Mouse (Mus musculus): Measurements from ENCODE around the gene Tph1. TPM values are rescaled to one million over a fixed set of nuclear protein-coding genes. Genes with fewer than 3 reads are reported as not detected.

The Tph1 gene
- total and polyA plus RNA-seq, 2 experiments from 2014 or later: 0.70 to 1.7 TPM

DNA sequence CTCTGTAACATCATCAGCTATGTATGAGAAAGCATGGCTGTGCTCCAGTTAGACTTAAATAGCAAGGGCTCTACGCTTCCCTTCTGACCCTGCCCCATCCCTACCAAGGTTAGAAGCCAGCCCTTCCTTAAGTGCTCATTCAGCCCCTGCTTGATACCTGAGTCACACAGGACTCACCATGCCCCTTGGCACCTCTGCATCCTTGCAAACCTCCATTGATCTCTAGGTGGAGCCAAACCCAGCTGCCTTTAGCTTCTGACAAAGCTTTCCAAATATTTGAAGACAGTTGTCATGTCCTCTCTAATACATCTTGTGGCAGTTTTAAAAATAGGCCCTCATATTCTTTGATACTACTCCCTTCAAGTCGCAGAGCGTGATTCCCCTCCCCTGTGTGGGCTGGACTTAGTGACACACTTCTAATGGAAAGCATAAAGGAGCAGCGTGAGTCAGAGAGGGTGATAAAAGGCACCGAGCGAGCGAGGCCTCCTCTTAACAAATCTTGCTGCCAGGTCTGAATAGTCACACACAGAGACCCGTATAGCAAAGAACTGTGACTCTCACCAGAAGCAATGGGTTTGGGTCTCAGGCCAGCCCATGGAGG, 43.9 kb downstream of the Tph1 start:
- Histone ChIP-seq H3K27ac (ENCODE audit: low read depth) (peak overlapping the region; percentile 47), H3K4me2 (ENCODE audit: low read depth, low read length) (no peak overlapping the region), H3K4me3 (ENCODE audit: low read depth, low read length) (no peak overlapping the region), H3K9me3 (replicated peaks; ENCODE audit: control insufficient read depth, low read length) (no peaks in the 10 kb centered on the region), H3K27me3 (ENCODE audit: control insufficient read depth, insufficient read depth, low read length) (no peaks in the 10 kb centered on the region), H3K36me3 (replicated peaks; ENCODE audit: control insufficient read depth, insufficient read depth, low read length) (no peaks in the 10 kb centered on the region), H3K4me1 (ENCODE audit: control insufficient read depth, insufficient read depth) (peaks cover 9% of the 10 kb centered on the region), H3K9ac (replicated peaks; ENCODE audit: low read depth, low read length) (no peak overlapping the region)
- DNase-seq (ENCODE audit: low spot score) (no peak), ATAC-seq (ENCODE audit: insufficient read depth, low read depth) (0 out of 2 replicates have a peak, but pooled peaks have one; percentile 36)
- WGBS: 24% methylated on average over 8 of the region's 8 CpGs
- no peak for TF ChIP-seq EP300 (IDR thresholded peaks at IDR 0.05; ENCODE audit: low read depth)
- TF ChIP-seq CTCF (IDR thresholded peaks at IDR 0.05; ENCODE audit: low read depth): peak; percentile 23; the same call in 1 of the 2 replicates

DNA sequence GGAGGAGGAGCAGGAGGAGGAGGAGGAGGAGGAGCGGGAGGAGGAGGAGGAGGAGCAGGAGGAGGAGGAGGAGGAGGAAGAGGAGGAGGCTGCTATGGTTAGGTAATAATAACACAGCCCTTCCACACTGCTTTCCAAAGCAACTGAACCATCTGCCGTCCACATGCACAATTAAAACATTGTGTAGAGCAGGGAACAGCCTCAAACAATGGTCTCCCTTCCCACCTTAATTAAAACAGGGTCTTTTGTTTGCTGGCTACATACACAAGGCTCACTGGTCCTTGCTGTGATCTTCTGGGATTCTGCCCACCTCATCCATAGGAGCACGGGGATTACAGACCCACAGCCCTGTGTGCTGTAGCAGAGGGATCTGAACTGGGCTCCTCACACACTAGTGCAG, 48.4 kb downstream of the Tph1 start:
- H3K4me2 ChIP-seq (ENCODE audit: low read depth, low read length): no peak overlapping the region
- no peak for ATAC-seq (ENCODE audit: insufficient read depth, low read depth)
- TF ChIP-seq EP300 (IDR thresholded peaks at IDR 0.05; ENCODE audit: low read depth) (no peak), CTCF (IDR thresholded peaks at IDR 0.05; ENCODE audit: low read depth) (no peak)
- no peak overlapping the region for H3K4me3 ChIP-seq (ENCODE audit: low read depth, low read length)
- no peaks in the 10 kb centered on the region for H3K36me3 ChIP-seq (replicated peaks; ENCODE audit: control insufficient read depth, insufficient read depth, low read length)
- H3K4me1 ChIP-seq (ENCODE audit: control insufficient read depth, insufficient read depth): peaks cover 8% of the 10 kb centered on the region
- H3K27me3 ChIP-seq (ENCODE audit: control insufficient read depth, insufficient read depth, low read length): no peaks in the 10 kb centered on the region
- no peak overlapping the region for H3K27ac ChIP-seq (ENCODE audit: low read depth)
- H3K9ac ChIP-seq (replicated peaks; ENCODE audit: low read depth, low read length): no peak overlapping the region
- 78% methylated on average over 2 of the region's 3 CpGs for WGBS
- H3K9me3 ChIP-seq (replicated peaks; ENCODE audit: control insufficient read depth, low read length): no peaks in the 10 kb centered on the region
- no peak for DNase-seq (ENCODE audit: low spot score)

DNA sequence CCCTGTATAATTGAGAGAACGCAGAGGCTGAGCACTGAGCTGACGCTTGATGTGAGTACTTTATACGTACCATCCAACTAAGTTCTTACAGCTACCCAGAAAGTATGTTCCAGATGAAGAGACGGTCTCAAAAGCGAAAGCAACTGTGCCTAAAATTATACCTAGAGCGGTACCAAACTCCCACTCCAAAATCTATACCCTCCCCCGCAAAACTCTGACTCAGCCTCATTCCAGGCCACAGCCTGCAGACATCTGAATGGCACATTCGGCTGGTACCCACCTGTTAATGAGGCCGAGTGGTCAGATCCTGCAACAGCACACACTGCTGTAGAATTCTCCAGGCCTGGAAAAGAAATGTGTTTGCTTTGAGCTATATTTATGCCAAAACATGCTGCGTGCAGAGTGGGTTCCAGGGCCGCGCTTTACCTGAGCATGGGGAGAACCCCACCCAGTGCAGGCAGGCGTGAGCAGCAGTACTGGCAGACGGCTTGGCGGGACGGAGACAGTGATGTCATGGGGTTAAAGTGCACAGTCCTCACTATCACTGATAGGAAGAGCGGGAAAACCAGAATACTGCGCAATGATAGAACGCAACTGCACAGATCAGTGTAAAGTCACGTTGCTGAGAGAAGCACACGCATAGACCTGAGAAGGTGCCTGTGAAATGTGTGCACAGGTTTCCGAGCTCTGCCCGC, 53.8 kb downstream of the Tph1 start:
- Histone ChIP-seq H3K36me3 (replicated peaks; ENCODE audit: control insufficient read depth, insufficient read depth, low read length) (no peaks in the 10 kb centered on the region), H3K4me2 (ENCODE audit: low read depth, low read length) (no peak overlapping the region), H3K4me3 (ENCODE audit: low read depth, low read length) (no peak overlapping the region), H3K9ac (replicated peaks; ENCODE audit: low read depth, low read length) (no peak overlapping the region), H3K9me3 (replicated peaks; ENCODE audit: control insufficient read depth, low read length) (no peaks in the 10 kb centered on the region), H3K4me1 (ENCODE audit: control insufficient read depth, insufficient read depth) (peaks cover 6% of the 10 kb centered on the region; the same call in 1 of the 2 replicates), H3K27me3 (ENCODE audit: control insufficient read depth, insufficient read depth, low read length) (no peaks in the 10 kb centered on the region), H3K27ac (ENCODE audit: low read depth) (no peak overlapping the region)
- no peak for DNase-seq (ENCODE audit: low spot score)
- WGBS: 78% methylated on average over 23 of the region's 23 CpGs
- TF ChIP-seq EP300 (IDR thresholded peaks at IDR 0.05; ENCODE audit: low read depth): no peak
- ATAC-seq (ENCODE audit: insufficient read depth, low read depth): no peak

DNA sequence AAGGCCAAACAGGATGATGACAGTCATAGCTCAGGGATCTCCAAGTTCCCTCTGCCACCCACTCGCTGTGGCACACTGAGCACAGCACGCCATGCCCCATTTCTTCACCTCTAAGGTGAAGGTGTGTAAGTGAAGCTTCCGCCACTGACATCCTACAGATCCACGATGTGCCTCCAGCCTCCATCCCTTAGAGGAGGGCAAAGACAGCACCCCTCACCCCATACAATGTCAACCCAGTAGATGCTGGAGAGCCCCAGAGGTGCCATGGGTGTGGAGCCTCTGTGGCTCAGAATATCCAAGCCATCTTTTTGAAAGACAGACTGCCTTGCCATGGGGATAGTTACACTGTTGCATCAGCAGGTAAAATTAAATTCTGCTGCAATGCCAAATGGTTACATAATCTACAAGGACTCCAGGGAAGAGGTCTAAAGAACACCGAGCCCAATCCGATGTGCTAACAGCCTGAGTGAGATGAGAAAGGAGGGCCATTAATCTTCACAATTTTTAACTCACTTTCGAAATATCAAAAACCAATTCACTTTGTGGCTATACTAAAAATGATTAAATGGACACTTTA, 55.8 kb downstream of the Tph1 start:
- DNase-seq (ENCODE audit: low spot score) (no peak), ATAC-seq (ENCODE audit: insufficient read depth, low read depth) (no peak)
- H3K4me2 ChIP-seq (ENCODE audit: low read depth, low read length): no peak overlapping the region
- no peak overlapping the region for H3K4me3 ChIP-seq (ENCODE audit: low read depth, low read length)
- H3K27ac ChIP-seq (ENCODE audit: low read depth): no peak overlapping the region
- H3K4me1 ChIP-seq (ENCODE audit: control insufficient read depth, insufficient read depth): peaks cover 24% of the 10 kb centered on the region
- 80% methylated on average over 7 of the region's 7 CpGs for WGBS
- H3K9ac ChIP-seq (replicated peaks; ENCODE audit: low read depth, low read length): no peak overlapping the region
- no peaks in the 10 kb centered on the region for H3K27me3 ChIP-seq (ENCODE audit: control insufficient read depth, insufficient read depth, low read length)
- TF ChIP-seq CTCF (IDR thresholded peaks at IDR 0.05; ENCODE audit: low read depth) (no peak), EP300 (IDR thresholded peaks at IDR 0.05; ENCODE audit: low read depth) (no peak)
- H3K36me3 ChIP-seq (replicated peaks; ENCODE audit: control insufficient read depth, insufficient read depth, low read length): no peaks in the 10 kb centered on the region
- H3K9me3 ChIP-seq (replicated peaks; ENCODE audit: control insufficient read depth, low read length): no peaks in the 10 kb centered on the region

DNA sequence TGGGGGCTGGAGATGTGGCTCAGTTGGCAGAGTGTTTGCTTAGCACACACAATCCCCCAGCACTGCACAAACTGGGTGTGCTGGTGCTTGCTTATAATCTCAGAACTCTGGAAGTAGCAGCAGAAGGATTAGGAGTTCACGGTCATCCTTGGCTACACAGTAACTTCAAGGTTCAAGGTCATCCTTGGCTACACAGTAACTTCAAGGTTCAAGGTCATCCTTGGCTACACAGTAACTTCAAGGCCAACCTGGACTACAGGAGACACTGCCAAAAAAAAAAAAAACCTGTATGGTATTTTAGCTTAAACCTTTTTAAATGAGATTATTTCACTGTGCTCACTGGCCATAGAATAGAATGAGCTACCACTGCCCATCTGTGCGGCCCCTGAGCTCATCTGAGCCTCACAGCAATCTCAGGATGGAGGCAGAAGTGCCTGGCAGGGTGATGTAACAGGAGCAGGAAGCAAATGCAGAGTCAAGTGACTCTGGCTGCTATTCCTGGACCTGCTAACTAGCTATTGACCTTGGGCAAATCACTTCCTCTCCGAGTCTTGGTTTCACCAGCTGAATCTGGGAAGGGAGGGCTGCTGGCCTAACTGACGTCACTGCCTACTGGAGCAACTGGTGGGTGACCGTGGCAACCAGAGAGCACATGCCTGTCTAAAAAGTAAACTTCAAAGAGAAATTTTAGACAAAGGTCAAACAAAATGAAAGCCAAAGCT, 56.9 kb downstream of the Tph1 start:
- peak; percentile 62 for ATAC-seq (ENCODE audit: insufficient read depth, low read depth)
- no peak overlapping the region for H3K4me3 ChIP-seq (ENCODE audit: low read depth, low read length)
- peak overlapping the region; percentile 22; the same call in 1 of the 2 replicates for H3K27ac ChIP-seq (ENCODE audit: low read depth)
- H3K4me2 ChIP-seq (ENCODE audit: low read depth, low read length): no peak overlapping the region
- H3K4me1 ChIP-seq (ENCODE audit: control insufficient read depth, insufficient read depth): peaks cover 25% of the 10 kb centered on the region
- H3K36me3 ChIP-seq (replicated peaks; ENCODE audit: control insufficient read depth, insufficient read depth, low read length): no peaks in the 10 kb centered on the region
- H3K27me3 ChIP-seq (ENCODE audit: control insufficient read depth, insufficient read depth, low read length): no peaks in the 10 kb centered on the region
- TF ChIP-seq CTCF (IDR thresholded peaks at IDR 0.05; ENCODE audit: low read depth) (no peak), EP300 (IDR thresholded peaks at IDR 0.05; ENCODE audit: low read depth) (no peak)
- no peak overlapping the region for H3K9ac ChIP-seq (replicated peaks; ENCODE audit: low read depth, low read length)
- 37% methylated on average over 5 of the region's 5 CpGs for WGBS
- peak; percentile 71 for DNase-seq (ENCODE audit: low spot score)
- H3K9me3 ChIP-seq (replicated peaks; ENCODE audit: control insufficient read depth, low read length): no peaks in the 10 kb centered on the region
